Mouse (Mus musculus) layer of hippocampus, postnatal 10 days (tissue): ENCODE measurements around the gene Mcur1. TPM values are rescaled to one million over a fixed set of nuclear protein-coding genes. Genes with fewer than 3 reads are reported as not detected.

Experiments used
- DNase-seq, 2 experiments: peaks; one replicate each; pipeline ENCODE4 v3.0.0; 2021; ENCODE audit warnings: low spot score in 2 of 2
- total RNA-seq, 2 experiments: library from RNA; stranded (reverse); gene quantifications; 2 replicates each; pipeline ENCODE4 v1.2.3; 2021

The Mcur1 gene
- total RNA-seq, 2 experiments from 2014 or later, result 19.8 TPM

DNA sequence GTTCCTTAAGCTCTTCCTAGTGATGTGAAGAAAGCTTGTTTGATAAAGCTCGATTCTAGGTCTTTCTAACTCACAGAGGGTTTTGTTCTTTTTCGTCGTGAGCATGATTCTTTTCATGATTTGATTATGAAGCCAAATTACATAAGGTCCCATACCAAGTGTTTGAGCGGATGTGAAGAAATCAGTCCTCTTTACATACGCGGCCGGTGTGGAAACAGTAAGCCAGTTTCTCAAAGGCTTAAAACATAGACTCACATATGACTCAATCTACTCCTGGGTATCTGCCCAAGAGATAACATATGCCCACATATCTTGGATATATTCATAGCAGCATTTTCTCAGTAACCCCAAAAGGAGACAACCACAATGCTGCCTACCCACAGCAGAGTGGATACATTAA, 66.3 kb downstream of the Mcur1 start:
- DNase-seq, result no peak

DNA sequence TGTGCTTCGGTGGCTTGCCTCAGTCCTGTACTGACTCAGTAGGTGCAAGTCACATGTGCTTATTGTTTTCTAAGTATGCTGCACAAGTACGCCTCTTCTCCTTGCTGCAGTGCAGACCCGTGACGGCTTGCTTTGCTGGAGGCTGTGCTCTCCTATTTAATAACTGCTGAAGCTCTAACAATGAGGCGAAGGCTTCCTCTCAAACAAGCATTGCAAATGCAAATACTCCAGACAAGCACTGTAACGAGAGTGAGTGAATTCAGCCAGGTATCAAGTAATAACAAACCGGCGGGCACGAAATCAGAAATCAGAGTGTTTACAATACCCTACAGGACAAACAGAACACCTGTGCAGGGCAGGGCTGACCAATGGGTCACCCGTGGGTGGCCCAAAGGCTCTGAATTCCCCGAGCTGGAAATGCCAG, 66.9 kb downstream of the Mcur1 start:
- no peak for DNase-seq

Other genes with a start within 250 kb of the Mcur1 start
- gene Sirt5, start 194.7 kb downstream of the Mcur1 start, total RNA-seq, result 10 to 100 TPM; 15.9 to 17.9 TPM
- 100 to 1,000 TPM in 1 of 2 experiments, 10 to 100 TPM in 1; 96.5 to 109 TPM for gene Nol7, start 161.8 kb downstream of the Mcur1 start, total RNA-seq
- 10 to 100 TPM; 67.8 to 77.0 TPM for gene Ranbp9, start 78.9 kb downstream of the Mcur1 start, total RNA-seq
- gene Rnf182, start 55.5 kb upstream of the Mcur1 start, total RNA-seq, result 10 to 100 TPM; 33.4 to 37.8 TPM
- 1 to 10 TPM; 6.9 to 8.5 TPM for gene Cd83, start 224.6 kb upstream of the Mcur1 start, total RNA-seq